Mouse (Mus musculus) limb, embryonic 14.5 days (tissue): Measurements from ENCODE around the gene Vps72. TPM values are rescaled to one million over a fixed set of nuclear protein-coding genes. Genes with fewer than 3 reads are reported as not detected.
A peak's percentile ranks its signal among the peaks of the same experiment; 100 is the strongest.
"Not testable (repeated sequence)": the region's sequence is repeated elsewhere in the genome, so short reads cannot be mapped to it uniquely, and the experiment has no call there.

Experiments used
- ATAC-seq: fragments of 200-750 bp; cut with Nextera tagmentation; 2 replicates; pipeline ENCODE4 v1.8.0; 2017; ENCODE audit warnings: low read depth, moderate number of reproducible peaks, moderate TSS enrichment; ENCODE audit not compliant: low FRiP score
- DNase-seq: peaks from one replicate; pipeline ENCODE4 v3.0.0-alpha.2; 2015; ENCODE audit warnings: low spot score
- H3K27ac ChIP-seq: fragments of 300-500 bp; sonication (generic); replicated peaks from 2 replicates; pipeline ENCODE4 v1.5.1; 2014; ENCODE audit warnings: low read depth, mild to moderate bottlenecking, low read length, moderate library complexity, mixed read lengths
- H3K27me3 ChIP-seq: fragments of 300-500 bp; sonication (generic); 2 replicates; pipeline ENCODE4 v1.6.1; 2014; ENCODE audit warnings: low read length, mixed read lengths; ENCODE audit not compliant: control insufficient read depth, insufficient read depth
- H3K36me3 ChIP-seq: fragments of 300-500 bp; sonication (generic); 2 replicates; pipeline ENCODE4 v1.6.1; 2014; ENCODE audit warnings: mild to moderate bottlenecking, low read length, moderate library complexity, mixed read lengths; ENCODE audit not compliant: control insufficient read depth, insufficient read depth
- H3K4me1 ChIP-seq: fragments of 300-500 bp; sonication (generic); 2 replicates; pipeline ENCODE4 v1.6.1; 2014; ENCODE audit warnings: antibody characterized with exemption, low read length, mixed read lengths; ENCODE audit not compliant: control insufficient read depth, insufficient read depth
- H3K4me2 ChIP-seq: fragments of 300-500 bp; sonication (generic); replicated peaks from 2 replicates; pipeline ENCODE4 v1.6.1; 2014; ENCODE audit warnings: low read depth, mild to moderate bottlenecking, low read length, moderate library complexity; ENCODE audit not compliant: severe bottlenecking
- H3K4me3 ChIP-seq: fragments of 300-500 bp; sonication (generic); replicated peaks from 2 replicates; pipeline ENCODE4 v1.5.1; 2014; ENCODE audit warnings: low read length
- H3K9ac ChIP-seq: fragments of 300-500 bp; sonication (generic); 2 replicates; pipeline ENCODE4 v1.6.1; 2014; ENCODE audit warnings: mild to moderate bottlenecking, low read depth, low read length, moderate library complexity; ENCODE audit not compliant: severe bottlenecking
- H3K9me3 ChIP-seq: fragments of 300-500 bp; sonication (generic); 2 replicates; pipeline ENCODE4 v1.6.1; 2016; ENCODE audit warnings: low read length; ENCODE audit not compliant: control insufficient read depth
- POLR2A ChIP-seq: fragments of 200-500 bp; IDR thresholded peaks from 2 replicates; pipeline ENCODE4 v1.8.0; 2012; ENCODE audit warnings: inconsistent platforms, mild to moderate bottlenecking, moderate library complexity, borderline replicate concordance; ENCODE audit not compliant: insufficient read depth, insufficient read length; ENCODE audit errors: extremely low read depth
- WGBS: fragments of 180-500 bp; shearing (Covaris S2); extraction: QIAGEN DNeasy Blood & Tissue Kit; methylation state at CpG from one replicate; pipeline ENCODE4 v1.1.7; 2014; 5-methylcytosine and 5-hydroxymethylcytosine counted together
- polyA plus RNA-seq, 2 experiments: library from polyadenylated mRNA; depleted of rRNA in 1 of 2; stranded (reverse) in 1 of 2; unstranded in 1 of 2; fragments of >200 nt; fragmentation: Nextera tagmentation in 1 of 2; extraction: Ambion mirVana in 1 of 2; gene quantifications; 2 replicates each; pipeline versions ENCODE4 v1.2.1 to v1.2.3; 2012 to 2014

Vps72 gene
- polyA plus RNA-seq, 2 experiments = 130 to 141 TPM

DNA sequence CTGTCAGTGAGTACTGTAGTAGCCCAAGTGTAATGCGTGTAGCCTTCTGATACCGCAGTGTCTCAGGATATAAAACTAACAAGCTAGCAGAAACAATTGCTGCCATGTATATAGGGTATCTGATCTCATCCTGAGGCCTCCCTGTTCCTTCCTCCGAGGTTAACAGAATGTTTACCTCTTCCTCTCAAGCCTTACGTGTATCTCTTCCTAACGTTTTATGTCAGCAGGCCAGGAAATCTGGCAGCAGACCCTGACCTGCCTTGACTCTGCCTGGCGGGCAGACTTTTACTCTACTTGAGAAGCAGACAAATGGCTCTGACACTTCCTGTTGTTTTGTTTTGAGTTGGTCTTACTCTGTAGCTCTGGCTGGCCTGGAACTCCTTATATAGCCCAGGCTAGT lies 10.8 kb downstream of the Vps72 start:
- Histone ChIP-seq H3K27me3 (no peaks in the 10 kb centered on the region), H3K9ac (no peak overlapping the region), H3K9me3 (no peaks in the 10 kb centered on the region), H3K36me3 (peaks cover 64% of the 10 kb centered on the region), H3K27ac (0 out of 2 replicates have a peak overlapping the region, but pooled peaks have one; percentile 20), H3K4me2 (no peak overlapping the region), H3K4me1 (peaks cover 11% of the 10 kb centered on the region), H3K4me3 (no peak overlapping the region)
- 70% methylated on average over 6 of the region's 6 CpGs for WGBS
- DNase-seq (no peak), ATAC-seq (no peak)
- TF ChIP-seq POLR2A = no peak

DNA sequence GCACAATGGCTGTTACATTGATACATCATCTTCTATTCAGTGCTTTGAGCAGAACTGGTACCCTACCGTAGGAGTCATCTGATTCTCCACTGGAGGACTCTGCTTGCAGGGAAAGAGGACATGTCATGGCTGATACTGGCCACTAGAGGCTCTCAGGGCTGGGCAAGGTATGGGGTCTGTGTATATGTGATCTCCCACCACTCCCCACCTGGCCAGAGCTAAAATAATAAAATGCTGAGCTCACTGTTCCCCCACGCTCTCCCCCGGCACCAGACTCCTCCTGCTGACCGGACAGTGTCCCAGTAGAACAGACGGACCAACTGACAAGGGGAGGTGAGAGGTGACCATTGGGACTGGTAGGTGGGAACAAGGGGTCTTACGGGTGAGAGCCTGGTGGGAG lies 13.4 kb downstream of the Vps72 start, which contains the start of gene Tmod4:
Gene Tmod4, plus strand, starts transcription at position 231 of the 400 bp plus-strand sequence.
- peak within 1 kb of the TSS; percentile 39; the same call in 1 of the 2 replicates for H3K27ac ChIP-seq
- H3K4me3 ChIP-seq = no peak within 1 kb of the TSS
- peak; percentile 57 for ATAC-seq
- 50% methylated on average over 6 of the region's 6 CpGs for WGBS
- H3K9me3 ChIP-seq = no peaks in the 10 kb centered on the region
- no peaks in the 10 kb centered on the region for H3K27me3 ChIP-seq
- no peak for DNase-seq
- no peak within 1 kb of the TSS for H3K9ac ChIP-seq
- TF ChIP-seq POLR2A = no peak
- no peak within 1 kb of the TSS for H3K4me2 ChIP-seq
- peaks cover 44% of the 10 kb centered on the region for H3K36me3 ChIP-seq
- H3K4me1 ChIP-seq = peaks cover 11% of the 10 kb centered on the region

DNA sequence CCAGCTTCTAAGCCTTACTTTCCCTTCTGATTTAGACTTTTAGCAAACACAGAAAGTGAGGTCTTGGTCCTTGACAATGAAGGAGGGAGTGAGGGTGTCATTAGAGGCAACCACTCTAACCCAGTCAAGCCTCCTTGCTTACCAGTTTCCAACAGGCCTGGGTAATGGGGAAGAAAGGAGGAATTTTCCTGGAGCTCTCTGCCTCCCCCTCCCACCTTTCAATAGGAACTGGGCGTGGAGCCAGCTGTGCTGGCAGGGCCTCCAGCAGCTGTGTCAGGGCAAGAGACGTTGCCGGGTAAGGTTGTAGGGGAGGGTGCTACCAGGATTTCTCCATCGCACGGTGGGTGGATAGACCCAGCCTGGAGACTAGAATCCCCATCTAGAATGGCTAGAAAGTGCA lies 14.2 kb downstream of the Vps72 start:
- Histone ChIP-seq H3K27me3 (no peaks in the 10 kb centered on the region), H3K36me3 (peaks cover 43% of the 10 kb centered on the region), H3K9me3 (no peaks in the 10 kb centered on the region), H3K4me2 (no peak overlapping the region), H3K27ac (peak overlapping the region; percentile 39; the same call in 1 of the 2 replicates), H3K4me1 (peaks cover 11% of the 10 kb centered on the region), H3K4me3 (no peak overlapping the region), H3K9ac (no peak overlapping the region)
- peak; percentile 56 for ATAC-seq
- DNase-seq = peak; percentile 83
- WGBS = 12% methylated on average over 5 of the region's 5 CpGs
- TF ChIP-seq POLR2A = no peak

DNA sequence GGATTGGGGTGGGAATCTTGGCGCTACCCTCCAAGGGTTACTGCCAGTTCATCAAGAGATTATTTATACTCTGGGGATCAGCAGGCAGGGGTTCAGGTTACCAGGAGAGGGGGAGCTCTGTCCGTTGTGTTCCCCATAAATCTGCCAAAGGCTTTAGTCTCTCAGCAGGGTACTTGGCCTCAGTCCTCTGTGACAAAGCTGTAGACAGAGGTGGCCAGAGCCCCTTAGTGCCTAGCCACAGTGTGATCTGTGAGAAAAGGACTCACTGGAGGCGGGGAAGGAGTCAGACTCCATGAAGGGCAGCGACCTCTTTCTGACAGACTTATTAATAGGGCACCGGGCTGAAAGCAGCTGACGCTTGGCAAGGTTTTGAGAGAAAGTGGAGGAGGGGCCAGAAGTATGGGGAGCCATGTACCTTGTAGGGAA lies 18.4 kb downstream of the Vps72 start:
- Histone ChIP-seq H3K4me2 (no peak overlapping the region), H3K36me3 (peaks cover 18% of the 10 kb centered on the region), H3K4me1 (peaks cover 15% of the 10 kb centered on the region), H3K27me3 (no peaks in the 10 kb centered on the region), H3K9ac (no peak overlapping the region), H3K27ac (no peak overlapping the region), H3K4me3 (no peak overlapping the region), H3K9me3 (no peaks in the 10 kb centered on the region)
- peak; percentile 7 for DNase-seq
- TF ChIP-seq POLR2A = no peak
- WGBS = 36% methylated on average over 6 of the region's 6 CpGs
- no peak for ATAC-seq

DNA sequence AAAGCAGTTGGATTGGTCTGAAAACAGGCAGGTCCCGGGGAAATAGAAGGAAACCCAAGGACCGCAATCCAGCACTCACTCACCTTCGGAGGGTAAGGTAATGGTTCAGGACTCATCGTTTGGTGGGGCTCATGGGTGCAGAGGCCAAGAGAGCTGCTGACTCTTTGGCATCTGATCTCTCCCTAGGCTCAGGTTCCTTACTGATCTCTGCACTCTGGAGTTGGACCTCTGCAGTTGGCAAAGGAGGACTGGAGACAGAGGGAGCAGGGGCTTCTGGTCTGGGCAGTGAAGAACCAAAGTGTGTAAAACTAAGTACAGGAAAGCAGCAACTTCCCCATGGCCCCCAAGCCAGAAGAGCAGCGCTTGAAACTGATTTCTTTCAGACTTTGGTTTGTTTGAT lies 19.3 kb downstream of the Vps72 start:
- 83% methylated on average over 5 of the region's 5 CpGs for whole genome bisulfite sequencing
- H3K4me2 ChIP-seq = no peak overlapping the region
- peaks cover 18% of the 10 kb centered on the region for H3K36me3 ChIP-seq
- no peak overlapping the region for H3K9ac ChIP-seq
- peaks cover 11% of the 10 kb centered on the region for H3K4me1 ChIP-seq
- DNase-seq = no peak
- no peak for ATAC-seq
- no peak overlapping the region for H3K27ac ChIP-seq
- H3K9me3 ChIP-seq = no peaks in the 10 kb centered on the region
- H3K27me3 ChIP-seq = no peaks in the 10 kb centered on the region
- no peak overlapping the region for H3K4me3 ChIP-seq
- TF ChIP-seq POLR2A = no peak

DNA sequence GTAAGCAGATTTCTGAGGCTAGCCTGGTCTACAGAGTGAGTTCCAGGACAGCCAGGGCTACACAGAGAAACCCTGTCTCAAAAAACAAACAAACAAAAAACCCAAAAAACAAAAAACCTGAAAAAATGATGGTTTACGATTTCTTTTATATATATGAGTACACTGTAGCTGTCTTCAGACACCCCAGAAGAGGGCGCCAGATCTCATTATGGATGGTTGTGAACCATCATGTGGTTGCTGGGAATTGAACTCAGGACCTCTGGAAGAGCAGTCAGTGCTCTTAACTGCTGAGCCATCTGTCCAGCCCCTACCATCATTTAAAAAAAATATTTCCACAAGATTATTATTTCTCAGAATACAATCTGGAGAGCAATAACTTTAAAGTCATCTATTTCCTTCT lies 21.6 kb downstream of the Vps72 start:
- H3K4me2 ChIP-seq, DNase-seq, H3K9me3 ChIP-seq, H3K9ac ChIP-seq, H3K27me3 ChIP-seq, ATAC-seq, H3K4me3 ChIP-seq, H3K27ac ChIP-seq: not testable (repeated sequence)
- H3K36me3 ChIP-seq = peaks cover 18% of the 10 kb centered on the region
- peaks cover 11% of the 10 kb centered on the region; the same call in 1 of the 2 replicates for H3K4me1 ChIP-seq
- WGBS = 86% methylated on average over 2 of the region's 2 CpGs
